Mouse (Mus musculus) liver, embryonic 15.5 days (tissue): ENCODE data around the gene Vmn2r24. TPM values are rescaled to one million over a fixed set of nuclear protein-coding genes. Genes with fewer than 3 reads are reported as not detected.
"Not testable (repeated sequence)": the region's sequence is repeated elsewhere in the genome, so short reads cannot be mapped to it uniquely, and the experiment has no call there.

Source experiments
- ATAC-seq: fragments of 200-750 bp; cut with Nextera tagmentation; 2 replicates; pipeline ENCODE4 v1.8.0; 2017; ENCODE audit warnings: moderate number of reproducible peaks, mild to moderate bottlenecking, moderate library complexity; ENCODE audit not compliant: insufficient read depth
- H3K27ac ChIP-seq: fragments of 300-500 bp; sonication (generic); replicated peaks from 2 replicates; pipeline ENCODE4 v1.5.1; 2015; ENCODE audit warnings: mild to moderate bottlenecking, inconsistent platforms
- H3K27me3 ChIP-seq: fragments of 300-500 bp; sonication (generic); 2 replicates; pipeline ENCODE4 v1.6.1; 2015; ENCODE audit warnings: mild to moderate bottlenecking, inconsistent platforms
- H3K36me3 ChIP-seq: fragments of 300-500 bp; sonication (generic); replicated peaks from 2 replicates; pipeline ENCODE4 v1.6.1; 2015; ENCODE audit warnings: moderate library complexity, mild to moderate bottlenecking, inconsistent platforms
- H3K4me1 ChIP-seq: fragments of 300-500 bp; sonication (generic); replicated peaks from 2 replicates; pipeline ENCODE4 v1.6.1; 2015; ENCODE audit warnings: inconsistent platforms
- H3K4me2 ChIP-seq: fragments of 300-500 bp; sonication (generic); 2 replicates; pipeline ENCODE4 v1.6.1; 2015; ENCODE audit warnings: moderate library complexity, mild to moderate bottlenecking, inconsistent platforms
- H3K4me3 ChIP-seq: fragments of 300-500 bp; sonication (generic); replicated peaks from 2 replicates; pipeline ENCODE4 v1.5.1; 2015; ENCODE audit warnings: mild to moderate bottlenecking, inconsistent platforms
- H3K9ac ChIP-seq: fragments of 300-500 bp; sonication (generic); 2 replicates; pipeline ENCODE4 v1.6.1; 2015; ENCODE audit warnings: moderate library complexity, mild to moderate bottlenecking, inconsistent platforms
- H3K9me3 ChIP-seq: fragments of 300-500 bp; sonication (generic); replicated peaks from 2 replicates; pipeline ENCODE4 v1.6.1; 2016; ENCODE audit warnings: inconsistent platforms
- WGBS: fragments of 180-500 bp; shearing (Covaris S2); methylation state at CpG from one replicate; pipeline ENCODE4 v1.1.7; 2015; ENCODE audit warnings: mixed read lengths; ENCODE audit not compliant: insufficient replicate concordance; 5-methylcytosine and 5-hydroxymethylcytosine counted together
- polyA plus RNA-seq: library from polyadenylated mRNA; unstranded; fragments of >200 nt; fragmentation: Nextera tagmentation; extraction: Ambion mirVana; gene quantifications from 2 replicates; pipeline ENCODE4 v1.2.1, GENCODE M21; 2015

The Vmn2r24 gene
- not detected in 2 replicates for polyA plus RNA-seq

- Histone ChIP-seq H3K9ac (no peak within 1 kb of the TSS), H3K36me3 (no peaks in the 10 kb centered on the region), H3K9me3 (no peaks in the 10 kb centered on the region), H3K27me3 (no peaks in the 10 kb centered on the region), H3K4me3 (no peak within 1 kb of the TSS), H3K4me2 (no peak within 1 kb of the TSS), H3K4me1 (no peaks in the 10 kb centered on the region), H3K27ac (no peak within 1 kb of the TSS)
- no peak for ATAC-seq
- 41% methylated on average over 1 of the region's 1 CpGs for WGBS
Measured at GRCm38 (mm10) chr6:123778579-123778978, at the start of gene Vmn2r24. Vmn2r24 (plus strand) TSS chr6:123778879.

GRCm38 (mm10) chr6:123770031-123770430 is 8.6 kb upstream of the Vmn2r24 start:
- no peak overlapping the region for H3K27ac ChIP-seq
- ATAC-seq = no peak
- no peaks in the 10 kb centered on the region for H3K36me3 ChIP-seq
- 59% methylated on average over 3 of the region's 3 CpGs for WGBS
- no peak overlapping the region for H3K4me2 ChIP-seq
- no peaks in the 10 kb centered on the region for H3K4me1 ChIP-seq
- no peak overlapping the region for H3K4me3 ChIP-seq
- no peak overlapping the region for H3K9ac ChIP-seq
- no peaks in the 10 kb centered on the region for H3K9me3 ChIP-seq
- no peaks in the 10 kb centered on the region for H3K27me3 ChIP-seq

- Histone ChIP-seq H3K4me2 (no peak overlapping the region), H3K36me3 (no peaks in the 10 kb centered on the region), H3K4me1 (no peaks in the 10 kb centered on the region), H3K9me3 (no peaks in the 10 kb centered on the region), H3K9ac (no peak overlapping the region), H3K27ac (no peak overlapping the region), H3K4me3 (no peak overlapping the region), H3K27me3 (no peaks in the 10 kb centered on the region)
- no peak for ATAC-seq
- WGBS = 39% methylated on average over 2 of the region's 2 CpGs
Measured at GRCm38 (mm10) chr6:123784857-123785256, 6.2 kb downstream of the Vmn2r24 start.

GRCm38 (mm10) chr6:123793746-123794145 is 15.1 kb downstream of the Vmn2r24 start:
- no peak overlapping the region for H3K4me3 ChIP-seq
- H3K9ac ChIP-seq = no peak overlapping the region
- no peak overlapping the region for H3K27ac ChIP-seq
- ATAC-seq = no peak
- no peaks in the 10 kb centered on the region for H3K4me1 ChIP-seq
- H3K9me3 ChIP-seq = no peaks in the 10 kb centered on the region
- H3K4me2 ChIP-seq = no peak overlapping the region
- no peaks in the 10 kb centered on the region for H3K36me3 ChIP-seq
- WGBS = 35% methylated on average over 9 of the region's 9 CpGs
- no peaks in the 10 kb centered on the region for H3K27me3 ChIP-seq

- ATAC-seq, H3K9ac ChIP-seq, H3K4me2 ChIP-seq, H3K4me3 ChIP-seq, H3K36me3 ChIP-seq, H3K9me3 ChIP-seq, H3K4me1 ChIP-seq, H3K27me3 ChIP-seq, H3K27ac ChIP-seq: not testable (repeated sequence)
Measured at GRCm38 (mm10) chr6:123810291-123810690, 31.6 kb downstream of the Vmn2r24 start.

- no peaks in the 10 kb centered on the region for H3K36me3 ChIP-seq
- H3K9ac ChIP-seq = no peak overlapping the region
- H3K27me3 ChIP-seq = no peaks in the 10 kb centered on the region
- H3K9me3 ChIP-seq = no peaks in the 10 kb centered on the region
- no peaks in the 10 kb centered on the region for H3K4me1 ChIP-seq
- 48% methylated on average over 8 of the region's 8 CpGs for WGBS
- H3K27ac ChIP-seq = no peak overlapping the region
- no peak for ATAC-seq
- no peak overlapping the region for H3K4me2 ChIP-seq
- no peak overlapping the region for H3K4me3 ChIP-seq
Measured at GRCm38 (mm10) chr6:123819951-123820350, 41.3 kb downstream of the Vmn2r24 start.

GRCm38 (mm10) chr6:123853363-123853762 is 74.7 kb downstream of the Vmn2r24 start, which contains the start of gene Vmn2r25:
Vmn2r25 (minus strand) TSS chr6:123853463.
- WGBS = 37% methylated on average over 2 of the region's 2 CpGs
- H3K4me1 ChIP-seq, H3K27me3 ChIP-seq, H3K9me3 ChIP-seq, H3K36me3 ChIP-seq, H3K4me3 ChIP-seq, H3K4me2 ChIP-seq, ATAC-seq, H3K27ac ChIP-seq, H3K9ac ChIP-seq: not testable (repeated sequence)

Other genes starting within 250 kb of the Vmn2r24 start
- not detected in 2 replicates for gene Vmn2r21, start 245.5 kb upstream of the Vmn2r24 start, polyA plus RNA-seq
- not detected in 2 replicates for gene Vmn2r22, start 128.2 kb upstream of the Vmn2r24 start, polyA plus RNA-seq
- not detected in 2 replicates for gene Vmn2r23, start 76.2 kb upstream of the Vmn2r24 start, polyA plus RNA-seq
- gene Vmn2r25, start 74.6 kb downstream of the Vmn2r24 start, polyA plus RNA-seq = not detected in 2 replicates
- gene Vmn2r26, start 245.7 kb downstream of the Vmn2r24 start, polyA plus RNA-seq = not detected in 2 replicates